Mouse (Mus musculus) lung, embryonic 15.5 days (tissue): ENCODE measurements at regions not wholly inside any gene's neighbourhood (a gene's known extent, or its start where the extent isn't known, plus 50 kb on each side); places are given as distances from the start of the nearest gene placed in this dataset.

Experiments
- ATAC-seq: fragments of 200-750 bp; cut with Nextera tagmentation; 2 replicates; pipeline ENCODE4 v1.8.0; 2017; ENCODE audit warnings: moderate number of reproducible peaks, borderline replicate concordance; ENCODE audit not compliant: low FRiP score, low TSS enrichment; ENCODE audit errors: extremely low read depth
- H3K27ac ChIP-seq: fragments of 300-500 bp; sonication (generic); 2 replicates; pipeline ENCODE4 v1.5.1; 2015; ENCODE audit warnings: moderate library complexity, mild to moderate bottlenecking, inconsistent platforms
- H3K27me3 ChIP-seq: fragments of 300-500 bp; sonication (generic); 2 replicates; pipeline ENCODE4 v1.6.1; 2015; ENCODE audit warnings: inconsistent platforms
- H3K36me3 ChIP-seq: fragments of 300-500 bp; sonication (generic); 2 replicates; pipeline ENCODE4 v1.6.1; 2015; ENCODE audit warnings: inconsistent platforms
- H3K4me1 ChIP-seq: fragments of 300-500 bp; sonication (generic); 2 replicates; pipeline ENCODE4 v1.6.1; 2015; ENCODE audit warnings: inconsistent platforms
- H3K4me2 ChIP-seq: fragments of 300-500 bp; sonication (generic); 2 replicates; pipeline ENCODE4 v1.6.1; 2015; ENCODE audit warnings: inconsistent platforms, mild to moderate bottlenecking, moderate library complexity
- H3K4me3 ChIP-seq: fragments of 300-500 bp; sonication (generic); 2 replicates; pipeline ENCODE4 v1.5.1; 2015; ENCODE audit warnings: mild to moderate bottlenecking, inconsistent platforms
- H3K9ac ChIP-seq: fragments of 300-500 bp; sonication (generic); 2 replicates; pipeline ENCODE4 v1.6.1; 2015; ENCODE audit warnings: inconsistent platforms
- H3K9me3 ChIP-seq: fragments of 300-500 bp; sonication (generic); 2 replicates; pipeline ENCODE4 v1.6.1; 2016; ENCODE audit warnings: inconsistent platforms
- WGBS: fragments of 180-500 bp; shearing (Covaris S2); methylation state at CpG from one replicate; pipeline ENCODE4 v1.1.7; 2015; 5-methylcytosine and 5-hydroxymethylcytosine counted together

- Histone ChIP-seq H3K4me1 (peaks cover 28% of the 10 kb centered on the region), H3K4me3 (no peak overlapping the region), H3K4me2 (no peak overlapping the region), H3K27ac (no peak overlapping the region), H3K9me3 (no peaks in the 10 kb centered on the region), H3K9ac (no peak overlapping the region), H3K36me3 (no peaks in the 10 kb centered on the region), H3K27me3 (no peaks in the 10 kb centered on the region)
- WGBS, result 67% methylated on average over 10 of the region's 10 CpGs
- ATAC-seq, result no peak
Measured at GRCm38 (mm10) chr1:126931093-126931492, 100.5 kb upstream of the Nckap5 start.

- Histone ChIP-seq H3K4me3 (no peak overlapping the region), H3K9me3 (no peaks in the 10 kb centered on the region), H3K4me1 (peaks cover 31% of the 10 kb centered on the region), H3K36me3 (no peaks in the 10 kb centered on the region), H3K27me3 (no peaks in the 10 kb centered on the region), H3K9ac (no peak overlapping the region), H3K4me2 (no peak overlapping the region), H3K27ac (no peak overlapping the region)
- WGBS, result 71% methylated on average over 14 of the region's 14 CpGs
- no peak for ATAC-seq
Measured at GRCm38 (mm10) chr1:126930611-126931010, 100.0 kb upstream of the Nckap5 start.

GRCm38 (mm10) chr1:126929666-126930065, 99.1 kb upstream of the Nckap5 start:
- 65% methylated on average over 4 of the region's 4 CpGs for WGBS
- H3K4me1 ChIP-seq, result peaks cover 38% of the 10 kb centered on the region
- H3K27me3 ChIP-seq, result no peaks in the 10 kb centered on the region
- H3K4me3 ChIP-seq, result no peak overlapping the region
- no peak overlapping the region for H3K27ac ChIP-seq
- H3K36me3 ChIP-seq, result no peaks in the 10 kb centered on the region
- no peak overlapping the region for H3K9ac ChIP-seq
- H3K9me3 ChIP-seq, result no peaks in the 10 kb centered on the region
- ATAC-seq, result no peak
- no peak overlapping the region for H3K4me2 ChIP-seq

- H3K4me3 ChIP-seq, result no peak overlapping the region
- WGBS, result 43% methylated on average over 7 of the region's 7 CpGs
- H3K36me3 ChIP-seq, result no peaks in the 10 kb centered on the region
- H3K27ac ChIP-seq, result peak overlapping the region; percentile 15; the same call in 1 of the 2 replicates
- H3K9me3 ChIP-seq, result no peaks in the 10 kb centered on the region
- ATAC-seq, result no peak
- no peaks in the 10 kb centered on the region for H3K27me3 ChIP-seq
- no peak overlapping the region for H3K9ac ChIP-seq
- H3K4me1 ChIP-seq, result peaks cover 32% of the 10 kb centered on the region
- H3K4me2 ChIP-seq, result no peak overlapping the region
Measured at GRCm38 (mm10) chr1:126928186-126928585, 97.6 kb upstream of the Nckap5 start.

- ATAC-seq, result peak; percentile 68
- peak overlapping the region; percentile 30; the same call in 1 of the 2 replicates for H3K27ac ChIP-seq
- H3K36me3 ChIP-seq, result no peaks in the 10 kb centered on the region
- no peaks in the 10 kb centered on the region for H3K9me3 ChIP-seq
- H3K4me1 ChIP-seq, result peaks cover 22% of the 10 kb centered on the region
- H3K27me3 ChIP-seq, result no peaks in the 10 kb centered on the region
- no peak overlapping the region for H3K9ac ChIP-seq
- WGBS, result 41% methylated on average over 12 of the region's 12 CpGs
- no peak overlapping the region for H3K4me3 ChIP-seq
- H3K4me2 ChIP-seq, result no peak overlapping the region
Measured at GRCm38 (mm10) chr1:126925150-126926035, 94.8 kb upstream of the Nckap5 start.

GRCm38 (mm10) chr1:126923981-126924380, 93.4 kb upstream of the Nckap5 start:
- Histone ChIP-seq H3K9ac (no peak overlapping the region), H3K9me3 (no peaks in the 10 kb centered on the region), H3K4me3 (no peak overlapping the region), H3K4me1 (peaks cover 22% of the 10 kb centered on the region), H3K36me3 (no peaks in the 10 kb centered on the region), H3K27me3 (no peaks in the 10 kb centered on the region), H3K4me2 (no peak overlapping the region), H3K27ac (no peak overlapping the region)
- no peak for ATAC-seq
- 83% methylated on average over 4 of the region's 4 CpGs for WGBS

- Histone ChIP-seq H3K4me2 (no peak overlapping the region), H3K36me3 (no peaks in the 10 kb centered on the region), H3K4me1 (peaks cover 22% of the 10 kb centered on the region), H3K9ac (no peak overlapping the region), H3K27ac (no peak overlapping the region), H3K27me3 (no peaks in the 10 kb centered on the region), H3K4me3 (no peak overlapping the region), H3K9me3 (no peaks in the 10 kb centered on the region)
- no peak for ATAC-seq
- WGBS, result 83% methylated on average over 4 of the region's 4 CpGs
Measured at GRCm38 (mm10) chr1:126922231-126922630, 91.6 kb upstream of the Nckap5 start.

- H3K27me3 ChIP-seq, result no peaks in the 10 kb centered on the region
- H3K9ac ChIP-seq, result no peak overlapping the region
- 82% methylated on average over 1 of the region's 1 CpGs for WGBS
- no peak overlapping the region for H3K4me3 ChIP-seq
- H3K27ac ChIP-seq, result no peak overlapping the region
- H3K4me1 ChIP-seq, result peaks cover 10% of the 10 kb centered on the region
- ATAC-seq, result no peak
- H3K36me3 ChIP-seq, result no peaks in the 10 kb centered on the region
- H3K4me2 ChIP-seq, result no peak overlapping the region
- no peaks in the 10 kb centered on the region for H3K9me3 ChIP-seq
Measured at GRCm38 (mm10) chr1:126918876-126919275, 88.3 kb upstream of the Nckap5 start.

GRCm38 (mm10) chr1:126917872-126918271, 87.3 kb upstream of the Nckap5 start:
- Histone ChIP-seq H3K4me2 (no peak overlapping the region), H3K36me3 (no peaks in the 10 kb centered on the region), H3K9me3 (no peaks in the 10 kb centered on the region), H3K27me3 (no peaks in the 10 kb centered on the region), H3K27ac (no peak overlapping the region), H3K4me3 (no peak overlapping the region), H3K9ac (no peak overlapping the region), H3K4me1 (peaks cover 10% of the 10 kb centered on the region)
- peak; percentile 60; the same call in 1 of the 2 replicates for ATAC-seq
- WGBS, result 30% methylated on average over 6 of the region's 6 CpGs

GRCm38 (mm10) chr1:126916369-126916768, 85.8 kb upstream of the Nckap5 start:
- WGBS, result 73% methylated on average over 6 of the region's 6 CpGs
- ATAC-seq, result no peak
- H3K4me2 ChIP-seq, result no peak overlapping the region

GRCm38 (mm10) chr1:126911277-126912060, 80.9 kb upstream of the Nckap5 start:
- Histone ChIP-seq H3K4me2 (peak overlapping the region; percentile 3; the same call in 1 of the 2 replicates), H3K4me3 (no peak overlapping the region), H3K36me3 (no peaks in the 10 kb centered on the region), H3K27me3 (no peaks in the 10 kb centered on the region), H3K9me3 (no peaks in the 10 kb centered on the region), H3K27ac (peak overlapping the region; percentile 51), H3K9ac (no peak overlapping the region), H3K4me1 (peaks cover 20% of the 10 kb centered on the region)
- peak; percentile 90 for ATAC-seq
- WGBS, result 22% methylated on average over 12 of the region's 12 CpGs

More at GRCm38 (mm10) chr1:126916369-126916768, 85.8 kb upstream of the Nckap5 start:
- no peak overlapping the region for H3K4me3 ChIP-seq
- no peaks in the 10 kb centered on the region for H3K36me3 ChIP-seq
- H3K9ac ChIP-seq, result no peak overlapping the region
- no peaks in the 10 kb centered on the region for H3K9me3 ChIP-seq
- H3K27me3 ChIP-seq, result no peaks in the 10 kb centered on the region
- no peak overlapping the region for H3K27ac ChIP-seq
- H3K4me1 ChIP-seq, result peaks cover 25% of the 10 kb centered on the region

GRCm38 (mm10) chr1:126907417-126907816, 76.8 kb upstream of the Nckap5 start:
- 71% methylated on average over 2 of the region's 2 CpGs for WGBS
- no peak overlapping the region for H3K4me2 ChIP-seq
- no peaks in the 10 kb centered on the region for H3K36me3 ChIP-seq
- no peak overlapping the region for H3K4me3 ChIP-seq
- H3K27me3 ChIP-seq, result no peaks in the 10 kb centered on the region
- H3K9ac ChIP-seq, result no peak overlapping the region
- no peaks in the 10 kb centered on the region for H3K9me3 ChIP-seq
- peaks cover 16% of the 10 kb centered on the region for H3K4me1 ChIP-seq
- ATAC-seq, result no peak
- H3K27ac ChIP-seq, result no peak overlapping the region
